Mouse (Mus musculus) embryonic stem cell, embryonic (primary cell): ENCODE measurements around the gene Rnf5.

Experiments used
- CTCF ChIA-PET, 4 experiments: fragments of 300-600 bp in 2 of 4; fragments of 350-600 bp in 2 of 4; sonication (Branson Sonifier 250); formaldehyde crosslinking; loops; one replicate each; lab custom pipeline; 2022; ENCODE audit warnings: inconsistent platforms in 2 of 4; lab: Charles Lee
- POLR2A ChIA-PET, 4 experiments: fragments of 300-600 bp in 2 of 4; fragments of 350-600 bp in 2 of 4; sonication (Branson Sonifier 250); formaldehyde crosslinking; loops; one replicate each; lab custom pipeline; 2022; ENCODE audit warnings: antibody characterized with exemption in 4 of 4, inconsistent platforms in 1 of 4; lab: Charles Lee

Gene Rnf5

DNA sequence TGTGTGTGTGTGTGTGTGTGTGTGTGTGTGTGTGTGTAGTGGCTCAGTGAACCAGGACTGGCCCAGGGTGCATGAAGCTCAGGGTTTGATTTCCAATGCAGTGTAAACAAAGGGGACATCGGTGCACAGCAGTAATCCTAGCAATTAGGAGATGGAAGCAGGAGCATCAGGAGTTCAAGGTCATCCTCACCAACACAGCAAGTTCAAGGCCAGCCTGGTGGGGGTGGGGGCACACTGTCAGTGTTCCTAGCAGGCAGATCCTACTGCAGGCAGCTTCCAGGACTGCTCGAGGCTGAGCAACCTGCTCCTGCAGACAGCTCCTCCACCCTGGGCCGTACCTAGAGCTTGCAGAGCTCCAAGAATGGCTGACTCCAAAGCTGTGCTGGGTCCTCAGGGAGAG lies 40.9 kb downstream of the Rnf5 start:
- CTCF ChIA-PET = interaction anchor here in 2 of 4 experiments (0.6 to 1.2 kb wide), 3 partner anchors 10 to 120 kb away, joined by 3 to 4 read pairs (median 3); no protein-coding TSS in a partner anchor
- POLR2A ChIA-PET = interaction anchor here in 2 of 4 experiments (0.5 to 1.7 kb wide), 7 partner anchors 9 to 822 kb away, joined by 3 to 7 read pairs (median 4); partner anchors contain the start of gene Pbx2 (in 1 of the 2)

DNA sequence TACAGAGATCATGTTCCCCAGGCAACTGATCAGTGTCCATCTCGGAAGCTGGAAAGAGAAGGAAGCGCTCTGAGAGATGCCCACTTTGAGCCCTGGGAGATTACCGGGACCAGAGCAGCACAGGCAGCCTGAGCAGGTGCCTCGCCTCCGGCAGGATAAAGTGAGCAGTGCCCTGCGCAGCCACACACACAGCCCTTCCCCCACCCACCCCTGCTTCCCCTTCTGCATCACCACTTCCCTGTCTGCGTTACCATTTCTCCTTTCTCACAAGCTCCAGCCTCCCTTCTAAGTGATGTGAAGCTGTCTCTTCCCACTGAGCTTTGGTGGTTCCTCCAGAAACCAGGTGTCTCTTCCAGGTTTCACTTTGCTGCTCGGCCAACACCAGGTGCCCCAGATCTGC lies 42.3 kb downstream of the Rnf5 start:
- CTCF ChIA-PET = interaction anchor here in 2 of 4 experiments (0.6 to 0.7 kb wide), 7 partner anchors 25 to 680 kb away, joined by 3 to 17 read pairs (median 6); partner anchors contain the start of gene BC051142 (in 1 of the 2)
- POLR2A ChIA-PET = interaction anchor here in 2 of 4 experiments (0.6 to 0.7 kb wide), 7 partner anchors 11 to 371 kb away, joined by 3 to 4 read pairs (median 3); partner anchors contain the start of genes Gpsm3 (in 1 of the 2) and Ppt2 (in 1 of the 2)

DNA sequence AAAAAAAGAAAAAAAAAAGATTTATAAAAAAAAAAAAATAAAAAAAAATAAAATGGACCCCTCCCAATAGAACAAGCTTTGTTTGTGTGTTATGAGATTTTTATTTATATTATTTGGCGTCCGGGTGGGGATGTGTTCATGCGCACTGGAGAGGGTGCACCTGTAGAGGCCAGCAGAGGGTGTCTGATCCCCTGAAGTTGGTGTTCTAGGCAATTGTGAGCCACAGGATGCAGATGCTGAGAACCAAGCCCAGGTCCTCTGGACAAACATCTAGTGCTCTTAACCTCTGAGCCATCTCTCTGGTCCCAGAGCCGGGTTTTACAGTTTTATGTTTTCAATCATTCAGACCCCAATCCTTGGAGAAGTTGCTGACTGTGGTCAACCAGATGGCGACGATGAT lies 43.1 kb downstream of the Rnf5 start:
- POLR2A ChIA-PET = interaction anchor here in 2 of 4 experiments (0.6 to 0.7 kb wide), 3 partner anchors 30 to 253 kb away, joined by 3 to 4 read pairs (median 4); partner anchors contain the start of gene Gpsm3 (in 1 of the 2)
- CTCF ChIA-PET = interaction anchor here (0.6 to 0.9 kb wide), 6 partner anchors 121 to 681 kb away, joined by 3 to 9 read pairs (median 7); partner anchors contain the start of gene H2-Eb1 (in 1 of the 4)

DNA sequence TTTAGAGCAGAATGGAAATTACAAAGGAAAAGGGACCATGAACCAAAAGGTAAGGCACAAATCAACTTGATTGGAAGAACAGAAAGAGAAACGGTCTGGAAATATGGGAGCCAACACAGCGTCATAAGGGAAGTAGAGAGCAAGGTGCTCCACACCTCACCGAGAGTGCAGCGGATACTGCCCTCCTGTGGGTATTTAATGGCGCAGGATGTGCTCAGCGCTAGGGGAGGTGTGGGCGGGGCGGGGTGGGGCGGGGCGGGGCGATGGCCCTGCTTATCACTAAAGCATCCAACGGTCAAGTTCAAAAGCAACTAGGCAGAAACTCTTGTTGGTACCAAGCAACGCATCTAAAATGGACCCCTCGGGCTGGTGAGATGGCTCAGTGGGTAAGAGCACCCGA lies 43.6 kb downstream of the Rnf5 start:
- ChIA-PET CTCF (interaction anchor here in 3 of 4 experiments (0.6 to 1.0 kb wide), 5 partner anchors 23 to 254 kb away, joined by 3 to 8 read pairs (median 3); partner anchors contain the start of gene H2-Eb1 (in 1 of the 3)), POLR2A (interaction anchor here in 1 of 4 experiments (0.6 kb wide), 1 partner anchor 135 kb away, joined by 4 read pairs; no protein-coding TSS in a partner anchor)

DNA sequence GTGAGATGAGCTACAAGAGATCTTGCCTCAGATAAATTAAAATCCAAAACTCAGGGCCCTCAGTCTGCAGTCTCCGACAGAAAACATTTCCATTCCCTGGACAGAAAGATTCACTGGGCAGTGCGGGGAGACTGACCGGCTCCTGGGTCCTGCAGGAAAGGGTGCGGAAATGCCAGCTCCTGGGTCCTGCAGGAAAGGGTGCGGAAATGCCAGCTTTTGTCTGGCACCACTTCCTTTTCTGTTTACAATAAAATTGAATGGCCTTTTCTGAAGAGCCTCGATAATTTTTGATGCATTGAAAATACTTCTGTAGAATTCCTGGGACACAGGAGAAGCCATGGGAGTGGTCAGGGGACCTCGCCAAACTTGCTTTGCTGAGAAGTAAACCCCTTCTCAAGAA lies 44.4 kb downstream of the Rnf5 start:
- POLR2A ChIA-PET = interaction anchor here in 1 of 4 experiments (0.6 to 1.0 kb wide), 2 partner anchors 10 to 291 kb away, joined by 3 to 6 read pairs; no protein-coding TSS in a partner anchor
- CTCF ChIA-PET = interaction anchor here (0.5 to 1.5 kb wide), 9 partner anchors 13 to 489 kb away, joined by 3 to 17 read pairs (median 3); partner anchors contain the start of genes Agpat1 (in 1 of the 4) and Rnf5 (in 1 of the 4)

DNA sequence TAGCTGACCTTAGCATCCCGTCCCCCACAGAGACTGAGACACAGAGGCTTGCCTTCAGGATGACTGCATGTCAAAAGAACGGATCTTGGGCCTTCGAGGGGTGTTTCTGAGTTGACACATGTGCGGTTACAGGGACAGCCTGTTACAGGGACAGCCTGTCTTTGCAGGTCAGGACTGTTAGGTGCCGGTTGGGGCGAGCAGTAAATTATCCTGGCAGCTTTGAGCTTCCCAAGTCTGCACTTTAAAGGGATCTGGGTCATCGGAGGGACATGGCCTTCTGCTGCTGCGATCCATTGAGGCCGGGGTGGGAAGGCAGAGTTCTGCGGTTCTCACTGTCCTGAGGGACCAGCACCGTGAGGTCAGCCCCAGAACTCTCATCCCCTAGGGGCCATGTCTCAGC lies 46.1 kb downstream of the Rnf5 start:
- CTCF ChIA-PET = no interaction called here
- POLR2A ChIA-PET = interaction anchor here in 1 of 4 experiments (0.6 kb wide), 1 partner anchor 89 kb away, joined by 3 read pairs; the partner anchor contains the start of gene Atf6b

DNA sequence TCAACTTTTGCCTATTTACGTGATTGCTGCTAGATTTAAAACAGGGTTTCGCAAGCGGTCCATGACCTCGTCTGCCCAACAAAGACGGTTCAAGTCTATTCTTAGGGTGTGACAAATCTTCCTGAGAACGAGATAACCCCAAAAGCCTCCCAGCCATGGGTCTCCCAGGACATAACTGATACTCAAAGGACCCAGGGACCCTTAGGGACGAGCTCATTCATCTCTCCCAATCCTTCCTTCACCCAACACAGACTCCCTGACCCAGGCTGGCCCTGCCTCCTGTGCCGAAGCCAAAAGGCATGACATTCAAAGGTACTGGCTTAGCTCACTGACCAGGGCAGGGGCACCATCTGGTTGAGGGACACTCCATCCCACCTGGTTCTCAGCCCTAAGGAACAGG lies 47.1 kb downstream of the Rnf5 start:
- ChIA-PET POLR2A (no interaction called here), CTCF (interaction anchor here (0.5 to 2.8 kb wide), 11 partner anchors 8 to 668 kb away, joined by 3 to 21 read pairs (median 5); partner anchors contain the start of genes BC051142 (in 1 of the 4) and Notch4 (in 1 of the 4))

DNA sequence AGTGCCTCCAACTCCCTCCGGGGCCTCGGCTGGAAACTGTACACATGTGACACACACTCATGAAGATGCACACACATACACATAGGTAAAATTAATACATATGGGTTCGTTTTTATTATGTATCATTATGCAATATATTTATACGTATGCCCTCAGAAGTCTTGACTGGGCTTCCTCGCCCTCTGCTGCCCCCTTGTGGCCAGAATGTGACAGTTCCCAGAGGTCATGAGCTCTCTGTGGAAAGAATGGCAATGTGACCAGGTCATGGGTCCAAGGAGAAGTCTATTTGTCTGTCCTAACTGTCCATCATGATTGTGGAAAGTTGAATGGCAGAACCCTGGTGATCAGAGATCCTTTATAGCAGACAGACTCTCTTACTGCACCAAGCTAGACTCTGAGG lies 48.0 kb downstream of the Rnf5 start:
- POLR2A ChIA-PET = interaction anchor here in 3 of 4 experiments (0.6 to 1.9 kb wide), 12 partner anchors 9 to 613 kb away, joined by 3 to 7 read pairs (median 3); partner anchors contain the start of gene Notch4 (in 1 of the 3)
- CTCF ChIA-PET = interaction anchor here (0.5 to 2.9 kb wide), 70 partner anchors 8 to 626 kb away, joined by 3 to 21 read pairs (median 4); partner anchors contain the start of genes Notch4 (in 3 of the 4), BC051142 (in 2 of the 4), Pbx2 (in 2 of the 4) and Agpat1 (in 1 of the 4)
